Mouse (Mus musculus): Measurements from ENCODE around the gene Car3.

DNA sequence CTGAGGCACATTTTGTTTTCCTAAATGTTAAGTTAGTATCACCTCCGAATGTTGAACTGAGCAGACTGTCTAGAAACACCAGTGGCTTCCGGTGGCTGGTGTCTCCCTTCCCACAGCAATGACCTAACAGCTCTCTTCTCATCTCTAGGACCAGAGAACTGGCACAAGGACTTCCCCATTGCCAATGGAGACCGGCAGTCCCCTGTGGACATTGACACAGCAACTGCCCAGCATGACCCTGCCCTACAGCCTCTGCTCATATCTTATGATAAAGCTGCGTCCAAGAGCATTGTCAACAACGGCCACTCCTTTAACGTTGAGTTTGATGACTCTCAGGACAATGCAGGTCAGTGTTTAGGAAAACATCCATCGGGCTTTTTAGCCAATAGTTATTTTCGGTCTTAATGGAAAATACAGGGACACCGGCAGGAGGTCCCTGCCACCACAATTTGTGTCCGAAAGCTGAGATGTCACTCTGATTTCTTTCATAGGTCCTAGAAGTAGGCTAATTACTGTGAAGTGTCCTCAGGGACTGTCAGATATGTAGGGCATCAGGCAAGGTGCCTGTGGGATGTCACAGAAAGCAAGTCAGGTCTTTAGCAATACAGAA is 24.5 kb downstream of the Car3 start:
- TF ChIP-seq CTCF (IDR thresholded peaks at IDR 0.05; ENCODE audit: low read depth, low read length) (no peak), POLR2A (IDR thresholded peaks at IDR 0.05; ENCODE audit: insufficient read depth, low read length) (no peak), EP300 (IDR thresholded peaks at IDR 0.05; ENCODE audit: insufficient read depth, low read depth, low read length) (no peak)

Data from ES-Bruce4 (cell line).